Mouse (Mus musculus): Measurements from ENCODE around the gene Zdhhc11. TPM values are rescaled to one million over a fixed set of nuclear protein-coding genes. Genes with fewer than 3 reads are reported as not detected.

Zdhhc11 gene
- polyA plus RNA-seq, 1 experiment, result not detected

DNA sequence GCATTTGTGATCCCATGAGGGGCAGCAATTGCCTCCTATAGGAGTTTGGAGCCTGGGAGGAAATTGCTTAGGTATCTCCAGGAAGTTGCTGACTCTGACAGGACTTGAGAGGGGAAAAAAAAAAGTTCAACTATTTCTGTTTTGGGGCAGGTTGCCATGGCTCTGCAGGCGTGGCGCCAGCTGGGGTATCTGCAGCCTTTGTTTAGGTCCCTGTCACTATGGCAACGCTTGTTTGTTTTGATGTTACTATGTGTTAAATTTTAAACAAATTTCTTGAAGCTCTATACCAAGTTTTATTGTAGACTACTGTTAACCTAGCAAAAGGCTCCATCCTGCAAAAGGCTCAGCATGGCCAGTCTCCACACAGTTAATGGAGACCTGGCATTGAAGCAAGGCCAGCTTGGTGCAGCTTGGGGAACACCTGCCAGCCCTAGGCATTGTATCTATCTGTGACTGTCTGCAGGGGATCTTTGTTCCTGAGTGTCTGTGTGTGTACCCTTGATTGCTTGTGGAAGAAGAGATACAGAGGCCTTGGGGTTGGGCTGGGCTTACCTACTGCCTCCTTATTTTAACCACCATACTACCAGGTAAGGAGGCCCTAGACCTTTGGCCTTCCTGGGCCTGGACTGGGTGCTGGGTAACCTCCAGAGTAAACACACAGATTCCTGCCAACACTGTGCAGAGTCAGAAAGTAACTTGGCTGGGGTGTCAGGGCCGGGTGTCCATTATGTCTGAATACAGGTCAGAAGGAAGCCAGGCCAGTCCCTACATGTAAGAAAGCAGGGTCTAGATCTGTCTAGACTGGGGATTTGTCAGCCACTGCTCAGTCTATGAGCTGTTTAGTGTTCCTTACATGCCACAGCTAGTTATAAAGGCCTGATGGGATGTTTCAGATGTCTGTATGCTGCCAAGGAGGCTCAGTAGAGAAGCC is 61.8 kb downstream of the Zdhhc11 start:
- no peak overlapping the region for H3K4me3 ChIP-seq (ENCODE audit: insufficient read depth, low read depth, low read length)
- H3K4me1 ChIP-seq (ENCODE audit: control insufficient read depth, insufficient read depth, insufficient read length, low read length), result peaks cover 28% of the 10 kb centered on the region
- H3K27ac ChIP-seq (replicated peaks; ENCODE audit: low read depth, low read length), result peak overlapping the region; percentile 84

DNA sequence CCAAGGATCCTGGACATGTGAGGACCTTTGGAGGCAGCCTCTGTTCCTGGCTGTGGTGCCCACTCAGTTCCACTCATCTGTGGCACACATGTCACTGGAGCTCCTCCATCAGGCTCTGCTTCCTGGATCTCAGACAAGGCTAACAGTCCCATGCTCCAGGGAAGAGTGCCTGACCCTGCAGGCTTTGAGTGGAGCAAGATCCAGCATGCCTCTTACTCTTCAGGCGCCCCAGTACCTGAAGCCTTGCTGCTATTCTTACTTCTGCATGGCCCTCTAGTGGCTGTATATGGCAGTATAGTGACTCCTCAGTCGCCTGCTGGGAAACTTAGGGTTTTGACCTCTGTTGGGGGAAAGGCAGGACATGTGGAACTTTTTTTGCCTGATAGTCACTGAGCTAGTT is 62.6 kb downstream of the Zdhhc11 start:
- peaks cover 28% of the 10 kb centered on the region for H3K4me1 ChIP-seq (ENCODE audit: control insufficient read depth, insufficient read depth, insufficient read length, low read length)
- H3K27ac ChIP-seq (replicated peaks; ENCODE audit: low read depth, low read length), result peak overlapping the region; percentile 84
- H3K4me3 ChIP-seq (ENCODE audit: insufficient read depth, low read depth, low read length), result no peak overlapping the region

DNA sequence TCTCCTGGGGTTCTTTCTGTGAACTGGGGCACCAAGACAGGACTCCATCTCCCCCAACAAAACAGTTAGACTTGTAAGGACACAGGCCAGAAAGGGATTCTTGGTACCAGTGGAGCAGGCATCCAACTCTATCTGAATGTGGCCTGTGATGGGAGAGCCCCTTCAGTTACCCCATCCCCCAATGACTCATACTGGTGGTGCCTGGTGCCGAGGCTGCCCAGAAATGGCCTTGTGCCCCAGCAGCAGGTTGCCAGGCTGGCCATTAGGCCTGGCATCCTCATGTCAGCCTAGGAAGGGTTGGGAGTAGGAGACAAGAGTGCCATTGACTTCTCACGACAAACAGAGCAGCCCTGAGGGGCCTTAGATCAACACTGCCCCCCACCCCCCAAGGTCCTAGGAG is 64.5 kb downstream of the Zdhhc11 start:
- no peak overlapping the region for H3K4me3 ChIP-seq (ENCODE audit: insufficient read depth, low read depth, low read length)
- no peak overlapping the region for H3K27ac ChIP-seq (replicated peaks; ENCODE audit: low read depth, low read length)
- peaks cover 28% of the 10 kb centered on the region for H3K4me1 ChIP-seq (ENCODE audit: control insufficient read depth, insufficient read depth, insufficient read length, low read length)

DNA sequence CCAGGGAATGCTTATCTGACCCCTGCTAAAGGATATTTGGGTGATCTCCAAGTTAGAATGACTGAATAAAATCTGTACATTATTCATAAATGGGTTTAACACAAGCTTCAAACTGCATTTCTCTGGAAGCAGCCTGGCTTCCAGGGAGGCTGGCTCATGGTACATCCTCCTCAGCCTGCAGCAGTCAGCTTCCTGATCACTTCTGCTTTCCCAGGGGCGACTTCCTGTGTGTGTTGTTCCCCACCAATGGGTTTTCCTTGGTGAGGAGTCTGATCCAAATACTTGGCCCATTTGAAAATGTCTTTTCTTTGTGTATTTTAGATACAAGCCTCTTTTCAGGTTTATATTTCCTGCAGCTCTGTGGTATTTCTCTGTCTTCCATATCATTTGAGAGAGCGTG is 65.4 kb downstream of the Zdhhc11 start:
- H3K4me3 ChIP-seq (ENCODE audit: insufficient read depth, low read depth, low read length), result no peak overlapping the region
- no peak overlapping the region for H3K27ac ChIP-seq (replicated peaks; ENCODE audit: low read depth, low read length)
- H3K4me1 ChIP-seq (ENCODE audit: control insufficient read depth, insufficient read depth, insufficient read length, low read length), result peaks cover 26% of the 10 kb centered on the region

DNA sequence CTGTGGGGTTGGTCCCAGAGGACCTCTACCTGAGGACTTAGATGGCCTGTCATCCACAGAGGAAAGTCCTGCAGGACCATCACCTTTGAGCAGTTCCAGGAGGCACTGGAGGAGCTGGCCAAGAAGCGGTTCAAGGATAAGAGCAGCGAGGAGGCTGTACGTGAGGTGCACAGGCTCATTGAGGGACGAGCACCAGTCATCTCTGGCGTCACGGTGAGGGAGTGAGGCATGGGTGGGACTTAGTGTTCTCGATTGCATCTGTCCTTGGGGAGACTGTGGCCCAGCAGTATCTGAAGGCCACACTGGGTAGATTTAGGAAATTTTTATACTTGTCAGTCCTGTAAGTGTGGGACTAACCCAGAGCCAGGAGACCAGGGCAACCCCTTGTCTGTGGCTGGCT is 67.0 kb downstream of the Zdhhc11 start:
- H3K27ac ChIP-seq (replicated peaks; ENCODE audit: low read depth, low read length), result no peak overlapping the region
- H3K4me1 ChIP-seq (ENCODE audit: control insufficient read depth, insufficient read depth, insufficient read length, low read length), result peaks cover 11% of the 10 kb centered on the region
- no peak overlapping the region for H3K4me3 ChIP-seq (ENCODE audit: insufficient read depth, low read depth, low read length)

DNA sequence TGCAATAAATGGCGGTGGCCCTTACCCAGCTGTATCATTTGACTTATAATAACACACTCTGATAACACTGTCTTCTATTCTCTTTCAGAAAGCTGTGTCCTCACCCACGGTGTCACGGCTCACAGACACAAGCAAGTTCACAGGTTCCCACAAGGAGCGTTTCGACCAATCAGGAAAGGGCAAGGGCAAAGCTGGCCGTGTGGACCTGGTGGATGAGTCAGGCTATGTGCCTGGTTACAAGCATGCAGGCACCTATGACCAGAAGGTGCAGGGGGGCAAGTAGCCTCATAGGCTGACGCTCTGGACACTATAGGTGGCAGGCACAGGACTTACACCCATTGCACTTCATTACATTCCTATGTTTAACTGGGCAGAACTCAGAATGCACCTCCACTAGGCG is 67.5 kb downstream of the Zdhhc11 start:
- no peak overlapping the region for H3K27ac ChIP-seq (replicated peaks; ENCODE audit: low read depth, low read length)
- H3K4me3 ChIP-seq (ENCODE audit: insufficient read depth, low read depth, low read length), result no peak overlapping the region
- H3K4me1 ChIP-seq (ENCODE audit: control insufficient read depth, insufficient read depth, insufficient read length, low read length), result peaks cover 6% of the 10 kb centered on the region

DNA sequence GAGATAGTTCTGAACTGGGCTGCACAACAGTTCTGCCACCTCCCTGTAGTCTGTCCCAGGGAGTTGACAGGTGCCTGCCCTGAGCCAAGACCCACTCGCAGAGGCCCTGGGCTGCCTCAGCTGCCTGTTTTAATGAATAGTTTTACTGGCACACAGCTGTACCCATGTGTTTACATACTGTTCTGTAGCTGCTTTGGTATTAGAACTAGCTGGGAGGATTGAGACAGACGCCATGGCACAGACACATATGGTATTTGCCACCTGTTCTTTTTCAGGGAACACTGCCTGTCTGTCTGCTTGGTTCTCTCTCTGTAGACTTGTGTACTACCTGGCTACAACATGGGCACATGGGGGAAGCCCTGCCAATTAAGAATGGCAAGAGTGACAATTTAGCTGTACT is 71.1 kb downstream of the Zdhhc11 start:
- H3K4me1 ChIP-seq (ENCODE audit: control insufficient read depth, insufficient read depth, insufficient read length, low read length), result no peaks in the 10 kb centered on the region
- no peak overlapping the region for H3K27ac ChIP-seq (replicated peaks; ENCODE audit: low read depth, low read length)
- no peak overlapping the region for H3K4me3 ChIP-seq (ENCODE audit: insufficient read depth, low read depth, low read length)

DNA sequence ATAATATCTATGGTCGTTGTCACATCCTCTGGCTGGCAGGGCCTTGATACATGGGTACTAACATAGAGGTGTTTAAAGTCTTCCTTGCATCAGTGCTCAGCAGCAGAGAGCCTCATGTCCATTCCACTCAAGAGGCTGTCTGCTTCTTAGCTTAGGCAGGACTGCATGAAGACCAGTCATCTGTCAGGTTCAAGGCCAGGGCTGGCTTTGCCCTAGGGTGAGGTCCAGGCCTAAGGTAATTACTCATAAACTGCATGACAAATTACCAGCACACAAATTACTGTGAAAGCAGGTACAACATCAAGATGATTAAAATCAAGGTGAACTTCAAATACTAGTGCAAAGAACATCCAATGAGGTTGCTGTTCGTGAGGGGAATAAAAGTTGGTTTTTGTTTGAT is 72.1 kb downstream of the Zdhhc11 start:
- Histone ChIP-seq H3K4me1 (ENCODE audit: control insufficient read depth, insufficient read depth, insufficient read length, low read length) (no peaks in the 10 kb centered on the region), H3K27ac (replicated peaks; ENCODE audit: low read depth, low read length) (no peak overlapping the region), H3K4me3 (ENCODE audit: insufficient read depth, low read depth, low read length) (no peak overlapping the region)

DNA sequence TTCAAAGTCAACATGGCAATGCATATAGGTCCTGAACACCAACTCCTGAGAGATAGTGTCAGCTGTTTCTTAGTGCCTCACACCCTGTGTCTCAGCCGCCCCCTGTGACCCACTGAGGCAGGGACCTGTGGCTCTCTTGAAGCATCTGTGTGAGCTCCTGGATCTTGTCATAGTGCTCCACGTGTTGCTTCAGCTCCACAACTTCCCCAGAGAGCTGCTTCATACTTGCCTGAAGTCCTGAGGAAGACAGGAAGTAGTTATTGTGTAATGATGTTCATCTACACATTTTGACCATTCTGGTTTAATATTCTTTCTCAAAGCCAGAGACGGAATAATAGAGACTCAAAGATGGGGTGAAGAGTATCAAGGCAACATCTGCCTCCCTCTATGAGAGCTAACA is 76.3 kb downstream of the Zdhhc11 start:
- Histone ChIP-seq H3K4me1 (ENCODE audit: control insufficient read depth, insufficient read depth, insufficient read length, low read length) (no peaks in the 10 kb centered on the region), H3K4me3 (ENCODE audit: insufficient read depth, low read depth, low read length) (no peak overlapping the region), H3K27ac (replicated peaks; ENCODE audit: low read depth, low read length) (no peak overlapping the region)

Other genes with a start within 250 kb of the Zdhhc11 start
- gene Slc12a7, start 230.8 kb upstream of the Zdhhc11 start, polyA plus RNA-seq (2012; ENCODE audit: insufficient read depth, insufficient read length, missing spikeins), result 17.7 and 29.3 TPM in 2 replicates
- 0.44 and 0.54 TPM in 2 replicates for gene Nkd2, start 116.2 kb upstream of the Zdhhc11 start, polyA plus RNA-seq (2012; ENCODE audit: insufficient read depth, insufficient read length, missing spikeins)
- gene Trip13, start 26.1 kb upstream of the Zdhhc11 start, polyA plus RNA-seq (2012; ENCODE audit: insufficient read depth, insufficient read length, missing spikeins), result 0.50 TPM in 1 of 2 replicates, not detected in the other
- gene Brd9, start 26.0 kb upstream of the Zdhhc11 start, polyA plus RNA-seq (2012; ENCODE audit: insufficient read depth, insufficient read length, missing spikeins), result 15.4 and 16.2 TPM in 2 replicates
- 15.1 and 18.7 TPM in 2 replicates for gene Tppp, start 45.6 kb downstream of the Zdhhc11 start, polyA plus RNA-seq (2012; ENCODE audit: insufficient read depth, insufficient read length, missing spikeins)
- gene Cep72, start 98.4 kb downstream of the Zdhhc11 start, polyA plus RNA-seq (2012; ENCODE audit: insufficient read depth, insufficient read length, missing spikeins), result 1.8 and 1.9 TPM in 2 replicates
- gene Slc9a3, start 157.6 kb downstream of the Zdhhc11 start, polyA plus RNA-seq (2012; ENCODE audit: insufficient read depth, insufficient read length, missing spikeins), result not detected in 2 replicates
- gene Exoc3, start 244.9 kb downstream of the Zdhhc11 start, polyA plus RNA-seq (2012; ENCODE audit: insufficient read depth, insufficient read length, missing spikeins), result 46.9 and 55.9 TPM in 2 replicates

Data from brown adipose tissue, adult 24 weeks (tissue).